Mouse (Mus musculus): ENCODE data around the gene Trarg1. TPM values are rescaled to one million over a fixed set of nuclear protein-coding genes. Genes with fewer than 3 reads are reported as not detected.

Gene Trarg1
- total RNA-seq, 2 experiments from 2014 or later = 0.60 to 0.62 TPM

DNA sequence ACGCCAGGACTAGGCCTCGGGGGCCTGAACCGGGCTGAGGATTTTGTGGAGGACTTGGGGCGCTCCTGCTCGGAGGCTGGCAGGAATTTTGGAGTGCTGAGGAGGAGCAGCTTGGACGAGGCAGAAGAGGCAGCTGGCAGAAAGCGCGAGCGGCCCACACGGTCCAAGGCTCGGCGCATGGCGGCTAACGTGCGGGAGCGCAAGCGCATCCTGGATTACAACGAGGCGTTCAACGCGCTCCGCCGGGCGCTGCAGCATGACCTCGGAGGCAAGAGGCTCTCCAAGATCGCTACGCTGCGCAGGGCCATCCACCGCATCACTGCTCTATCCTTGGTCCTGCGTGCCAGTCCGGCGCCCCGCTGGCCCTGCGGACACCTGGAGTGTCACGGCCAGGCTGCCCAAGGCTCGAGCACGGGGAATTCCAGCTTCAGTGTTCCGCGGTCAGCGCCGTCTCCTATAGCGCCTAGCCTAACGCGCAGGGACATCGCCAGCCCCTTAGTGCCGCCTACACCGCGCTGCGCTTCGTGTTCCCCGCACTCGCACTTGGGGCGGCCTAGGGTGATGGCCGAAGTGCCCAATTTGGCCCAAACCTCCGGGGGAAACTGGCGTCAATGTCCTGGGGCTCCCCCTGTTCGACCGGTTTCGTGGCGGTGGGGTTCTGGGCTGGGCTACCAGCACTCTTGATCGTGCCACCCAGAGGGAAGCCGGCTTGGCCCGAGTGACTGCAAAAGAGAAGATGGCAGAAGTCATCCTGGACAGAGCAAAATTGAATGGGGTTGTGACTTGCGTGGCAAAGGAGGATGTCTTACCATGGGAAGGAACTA lies 6.8 kb upstream of the Trarg1 start:
- DNase-seq (ENCODE audit: low spot score in 2 of 2) = peak; percentile 56 to 64

DNA sequence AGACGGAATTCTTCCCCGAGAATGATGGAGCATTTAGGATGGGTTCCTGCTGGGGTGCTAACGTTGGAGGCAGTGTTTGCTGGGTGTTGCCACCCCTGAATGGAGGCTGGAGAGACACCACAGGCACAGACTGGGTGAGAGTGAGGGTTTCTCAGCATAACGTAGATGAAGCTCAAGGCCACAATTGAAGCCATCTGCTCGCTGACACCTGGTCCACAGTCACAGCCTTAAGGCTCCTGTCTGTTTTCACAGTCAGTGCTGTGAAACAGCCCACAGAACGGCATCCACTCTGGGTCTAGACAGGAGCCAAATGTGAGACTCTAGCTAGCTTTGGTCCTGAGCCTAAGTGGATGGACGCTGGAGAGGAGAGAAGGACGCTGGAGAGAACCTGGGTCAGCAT lies 5.4 kb upstream of the Trarg1 start:
- DNase-seq (ENCODE audit: low spot score in 2 of 2) = peak in 1 of 2 experiments; percentile 25

DNA sequence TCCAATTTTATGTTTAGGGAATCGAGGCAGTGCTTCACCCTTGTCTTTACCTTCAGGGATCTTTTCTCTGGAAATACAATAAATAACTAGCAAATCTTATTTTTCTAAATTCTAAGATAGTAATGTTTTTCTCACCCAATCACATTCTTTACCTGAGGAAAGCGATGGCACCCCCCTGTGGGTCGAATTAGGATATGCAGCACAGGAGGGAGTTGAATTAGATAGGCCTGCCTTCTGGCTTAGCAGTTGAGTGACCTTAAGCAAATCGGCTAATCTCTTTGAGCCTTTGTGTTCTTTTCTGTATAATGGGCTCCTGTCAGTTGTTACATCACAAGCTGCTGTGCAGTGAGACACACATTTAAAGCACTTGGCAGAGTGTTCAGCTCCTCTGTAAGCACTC lies 4.9 kb upstream of the Trarg1 start:
- no peak for DNase-seq (ENCODE audit: low spot score in 2 of 2)

DNA sequence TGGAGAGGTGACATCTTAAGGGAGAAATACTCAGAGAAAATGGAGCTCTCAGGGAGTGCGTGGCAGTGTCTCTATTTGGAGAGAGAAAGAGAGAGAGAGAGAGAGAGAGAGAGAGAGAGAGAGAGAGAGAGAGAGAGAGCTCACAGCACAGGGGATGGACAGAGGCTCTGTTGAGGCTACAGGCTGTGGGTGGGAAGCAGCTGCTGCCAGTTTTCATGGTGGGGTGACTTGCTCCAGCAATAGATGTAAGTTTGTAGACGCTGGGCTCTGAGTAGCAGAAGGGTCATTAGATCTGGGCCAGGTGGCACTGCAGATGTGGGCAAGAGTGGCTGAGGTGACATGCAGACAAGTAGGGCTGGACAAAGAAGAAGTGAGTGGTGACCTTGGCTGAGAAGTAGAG lies 6.0 kb downstream of the Trarg1 start:
- no peak for DNase-seq (ENCODE audit: low spot score in 2 of 2)

DNA sequence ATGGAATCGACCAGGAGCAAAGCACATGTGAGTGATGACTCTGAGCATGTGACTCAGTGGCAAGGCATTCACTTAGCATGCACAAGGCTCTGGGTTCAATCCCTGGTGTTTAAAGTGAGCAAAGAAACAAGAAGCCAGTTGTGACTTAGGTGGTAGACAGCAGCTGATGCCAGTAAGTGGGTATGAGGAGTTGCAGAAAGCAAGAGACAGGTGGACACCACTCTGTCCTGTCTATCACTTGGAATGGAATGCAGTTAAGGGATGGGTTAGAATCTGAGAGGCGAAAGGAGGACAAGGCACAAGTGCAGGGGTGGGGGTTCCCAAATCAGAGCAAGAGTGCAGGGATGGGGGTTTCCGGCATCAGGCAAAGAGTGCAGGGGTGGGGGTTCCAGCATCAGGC lies 12.5 kb downstream of the Trarg1 start:
- DNase-seq (ENCODE audit: low spot score in 2 of 2) = no peak

DNA sequence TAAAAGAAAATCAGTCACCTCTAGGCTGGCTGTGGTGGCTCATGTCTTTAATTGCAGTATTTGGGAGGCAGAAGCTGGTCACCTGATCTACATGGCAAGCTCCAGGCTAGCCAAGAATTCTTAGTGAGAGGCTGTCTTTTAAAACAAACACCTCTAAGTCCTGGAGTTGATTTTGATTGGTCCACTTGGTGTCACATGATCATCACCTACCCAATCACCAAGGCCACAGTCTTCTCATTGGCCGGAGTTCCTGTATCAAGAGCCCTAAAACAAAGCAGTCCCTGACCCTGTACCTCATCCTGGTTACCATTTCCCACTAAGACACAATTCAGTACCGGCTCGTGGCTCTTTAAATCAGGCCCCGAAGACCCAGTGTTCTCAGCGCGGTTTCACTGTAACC lies 16.2 kb downstream of the Trarg1 start:
- DNase-seq (ENCODE audit: low spot score in 2 of 2) = no peak

DNA sequence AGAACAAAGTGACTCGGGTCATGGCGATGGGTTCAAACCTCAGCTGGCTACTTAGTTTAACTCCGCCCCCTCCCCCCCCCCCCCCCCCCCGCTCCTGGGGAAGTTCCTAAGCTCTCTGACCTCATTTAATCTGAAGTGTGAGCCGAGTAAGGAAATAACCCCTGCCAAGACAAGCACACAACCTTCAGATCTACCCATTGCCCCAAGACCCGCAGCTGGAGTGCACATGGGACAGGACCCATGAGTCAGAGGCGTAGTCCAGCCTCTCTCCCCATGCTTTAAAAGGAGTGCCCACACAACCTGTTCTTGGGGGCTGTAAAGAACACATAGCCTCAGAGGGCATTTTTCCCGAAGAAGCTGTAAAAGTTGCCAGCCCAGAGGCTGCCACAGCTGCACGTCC lies 20.0 kb downstream of the Trarg1 start:
- DNase-seq (ENCODE audit: low spot score in 2 of 2) = no peak

DNA sequence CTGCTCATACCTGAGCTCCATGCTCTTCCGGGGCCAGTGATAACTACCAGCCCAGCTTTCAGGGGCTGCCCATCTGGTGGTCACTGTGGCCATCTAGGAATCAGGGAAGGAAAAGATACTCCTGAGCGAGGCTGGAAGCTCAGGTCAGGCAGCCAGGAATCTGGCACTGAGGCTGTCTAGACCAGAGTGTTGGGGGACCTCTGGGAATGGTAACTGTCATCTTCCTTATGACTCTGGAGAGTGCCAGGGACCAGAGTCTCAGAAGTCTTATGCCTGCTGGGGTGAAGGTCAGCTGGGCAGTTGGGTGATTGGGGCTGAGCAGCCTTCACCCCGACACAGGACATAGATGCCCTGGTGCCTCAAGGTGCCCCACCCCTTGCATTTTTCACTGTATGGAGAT lies 28.0 kb downstream of the Trarg1 start:
- no peak for DNase-seq (ENCODE audit: low spot score in 2 of 2)

DNA sequence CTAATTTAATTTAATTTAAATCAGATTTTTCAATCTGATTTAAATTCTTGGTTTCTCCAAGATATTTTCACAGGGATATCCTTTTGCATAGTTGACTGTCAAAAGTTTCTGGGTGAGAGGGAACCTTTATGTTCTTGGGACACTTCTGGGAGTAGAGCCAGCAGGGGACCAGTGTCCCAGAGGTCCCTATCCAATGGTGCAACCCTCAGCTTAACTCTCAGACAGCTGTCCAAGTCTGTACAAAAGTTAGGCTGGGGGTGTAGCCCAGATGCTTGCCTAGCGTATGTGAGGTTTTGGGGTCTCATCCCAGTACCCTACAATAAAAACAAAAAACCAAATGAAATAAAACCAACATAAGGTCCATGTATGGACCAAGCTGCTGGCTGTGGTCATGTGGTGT lies 28.5 kb downstream of the Trarg1 start:
- no peak for DNase-seq (ENCODE audit: low spot score in 2 of 2)

DNA sequence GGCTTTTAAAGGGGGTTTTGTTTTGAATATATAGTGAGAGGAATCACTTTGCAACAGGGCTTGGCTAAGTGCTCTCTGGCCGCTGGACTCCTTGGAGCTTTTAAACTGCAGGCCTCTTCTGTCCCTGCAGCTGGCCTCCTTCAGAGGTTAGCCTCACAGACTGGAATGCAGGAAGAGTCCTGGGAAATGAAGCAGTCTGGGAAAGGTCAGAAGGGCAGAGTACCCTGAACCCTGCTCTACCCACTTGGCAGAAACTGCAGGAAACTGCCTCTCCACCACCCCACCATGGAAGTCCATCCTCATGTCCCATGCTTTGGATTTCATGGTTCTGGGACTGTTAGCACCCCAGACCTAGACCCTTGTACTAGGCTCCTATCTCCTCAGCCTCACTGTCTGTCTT lies 29.3 kb downstream of the Trarg1 start:
- no peak for DNase-seq (ENCODE audit: low spot score in 2 of 2)

DNA sequence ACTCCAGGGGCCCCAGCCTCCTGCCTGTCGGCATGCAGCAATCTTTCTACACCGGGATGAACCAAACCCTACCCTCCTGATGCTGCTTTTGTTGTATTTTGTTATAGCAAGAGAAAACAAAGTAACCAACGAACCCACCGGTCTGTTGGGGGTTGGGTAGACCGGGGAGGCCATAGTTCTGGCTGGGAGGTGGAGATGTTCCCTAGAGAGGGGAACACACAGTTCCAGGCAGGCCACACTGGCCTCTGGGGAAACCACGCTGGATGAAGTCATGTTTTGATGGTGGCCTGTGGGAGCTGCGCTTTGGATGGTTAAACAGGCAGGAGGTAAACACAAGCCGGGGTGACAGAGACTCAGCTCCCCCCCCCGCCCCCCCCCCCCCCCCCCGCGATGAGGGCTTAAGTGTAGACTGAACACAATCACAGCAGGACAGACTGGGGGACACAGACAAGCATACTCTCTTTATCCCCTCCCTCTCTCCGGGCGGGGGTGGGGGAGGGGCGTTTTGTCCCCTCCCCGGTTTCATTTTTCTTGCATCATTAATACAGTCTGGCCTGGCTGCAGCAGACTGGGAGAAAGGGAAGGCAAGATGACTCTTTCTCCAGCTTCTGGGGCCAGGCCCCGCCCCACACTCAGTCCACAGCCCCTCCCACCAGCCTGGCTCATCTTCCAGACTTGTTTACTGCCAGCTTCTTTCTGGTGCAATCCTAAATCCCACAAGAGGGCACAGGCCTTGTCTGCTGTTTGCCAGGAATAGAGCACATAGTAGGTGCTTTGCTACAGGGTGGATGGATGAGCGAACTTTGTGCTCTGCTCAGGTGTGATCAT lies 30.2 kb downstream of the Trarg1 start:
- no peak for DNase-seq (ENCODE audit: low spot score in 2 of 2)

DNA sequence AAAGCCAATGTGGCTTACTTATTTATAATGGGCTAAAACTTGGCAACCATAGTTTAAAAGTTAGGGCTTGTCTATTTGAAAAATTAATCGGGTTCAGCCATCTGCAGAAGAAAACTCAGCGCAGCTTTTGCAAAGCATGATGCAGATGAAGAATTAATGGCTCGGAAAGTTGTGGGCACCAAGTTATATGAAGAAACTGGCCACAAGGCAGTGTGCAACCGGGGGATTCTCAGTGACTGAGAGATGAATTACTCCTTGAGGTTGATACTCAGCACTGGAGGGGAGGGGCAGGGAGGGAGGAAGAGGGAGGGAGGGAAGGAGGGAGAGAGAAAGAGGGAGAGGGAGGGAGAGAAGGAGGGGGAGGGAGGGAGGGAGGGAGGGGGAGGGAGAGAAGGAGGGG lies 37.4 kb downstream of the Trarg1 start:
- DNase-seq (ENCODE audit: low spot score in 2 of 2) = no peak

DNA sequence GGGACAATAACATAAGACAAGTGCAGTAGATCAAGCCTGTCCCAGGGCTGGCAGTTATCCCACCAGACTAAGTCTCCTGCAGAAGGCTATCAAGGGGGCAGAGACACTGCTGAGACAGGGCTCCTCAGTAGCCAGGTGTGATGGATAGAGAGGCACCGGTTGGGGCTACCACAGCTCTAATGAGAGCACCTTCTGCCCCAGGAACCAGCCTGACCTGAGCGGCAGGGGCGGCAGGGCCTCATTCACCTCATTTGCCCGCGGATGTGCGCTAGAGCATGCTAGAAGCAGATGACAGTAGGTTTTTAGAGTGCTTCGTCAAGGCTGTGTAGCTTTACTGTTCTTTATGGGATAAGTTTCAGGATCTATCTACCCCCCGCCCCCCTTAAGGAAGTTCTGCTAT lies 44.3 kb downstream of the Trarg1 start:
- DNase-seq (ENCODE audit: low spot score in 2 of 2) = no peak

DNA sequence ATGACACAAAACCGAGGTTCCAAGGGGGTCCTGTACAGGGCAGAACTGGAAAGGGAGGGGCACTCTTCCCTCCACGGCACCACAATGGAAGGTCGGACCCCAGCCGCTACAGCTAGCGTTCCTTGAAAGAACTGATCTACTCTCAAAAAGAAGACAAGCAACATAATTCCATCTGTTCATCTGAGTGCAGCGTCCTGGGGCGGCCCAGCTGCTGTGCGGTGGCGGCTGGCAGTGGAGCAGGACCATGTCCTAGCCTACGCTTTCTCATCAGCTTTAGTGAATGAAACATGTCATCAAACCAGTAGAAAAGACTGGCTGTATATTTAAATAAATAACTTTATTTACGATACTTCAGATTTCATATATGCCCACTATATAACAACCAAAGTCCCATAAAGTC lies 48.5 kb downstream of the Trarg1 start:
- DNase-seq (ENCODE audit: low spot score in 2 of 2) = no peak

DNA sequence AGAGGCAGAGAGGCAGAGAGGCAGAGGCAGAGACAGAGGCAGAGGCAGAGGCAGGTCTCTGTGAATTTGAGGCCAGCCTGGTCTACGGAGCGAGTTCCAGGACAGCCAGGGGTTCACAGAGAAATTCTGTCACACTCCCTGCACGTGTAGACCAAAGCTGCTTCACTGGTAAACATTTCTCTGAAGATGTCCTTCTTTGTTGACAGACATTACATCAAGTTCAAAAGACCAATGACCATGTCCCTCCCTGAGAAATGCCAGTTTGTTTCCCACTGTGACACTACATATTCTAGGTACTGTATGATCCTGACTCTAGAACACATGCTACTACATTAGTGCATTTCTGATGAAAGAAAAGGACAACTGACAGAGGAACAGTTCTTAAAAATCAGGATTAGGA lies 51.0 kb downstream of the Trarg1 start:
- no peak for DNase-seq (ENCODE audit: low spot score in 2 of 2)

DNA sequence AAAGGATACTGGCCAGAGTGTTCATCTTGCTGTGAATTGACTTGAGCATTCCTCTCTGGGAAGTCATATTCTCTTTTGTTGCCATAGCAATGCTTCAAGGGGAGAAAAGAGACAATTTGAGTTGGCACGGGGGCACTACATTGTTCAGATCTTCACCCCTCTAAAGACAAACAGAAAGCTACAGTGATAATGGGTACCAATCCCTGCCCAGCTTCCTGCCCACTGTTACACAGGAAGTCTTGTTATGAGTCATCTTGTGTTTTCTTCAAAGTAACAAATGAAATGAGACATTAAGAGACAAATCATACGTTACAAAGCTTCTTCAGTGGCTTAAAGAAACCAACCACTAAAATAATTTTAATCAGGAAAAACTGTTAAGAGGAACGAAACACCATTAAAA lies 55.0 kb downstream of the Trarg1 start:
- DNase-seq (ENCODE audit: low spot score in 2 of 2) = no peak

DNA sequence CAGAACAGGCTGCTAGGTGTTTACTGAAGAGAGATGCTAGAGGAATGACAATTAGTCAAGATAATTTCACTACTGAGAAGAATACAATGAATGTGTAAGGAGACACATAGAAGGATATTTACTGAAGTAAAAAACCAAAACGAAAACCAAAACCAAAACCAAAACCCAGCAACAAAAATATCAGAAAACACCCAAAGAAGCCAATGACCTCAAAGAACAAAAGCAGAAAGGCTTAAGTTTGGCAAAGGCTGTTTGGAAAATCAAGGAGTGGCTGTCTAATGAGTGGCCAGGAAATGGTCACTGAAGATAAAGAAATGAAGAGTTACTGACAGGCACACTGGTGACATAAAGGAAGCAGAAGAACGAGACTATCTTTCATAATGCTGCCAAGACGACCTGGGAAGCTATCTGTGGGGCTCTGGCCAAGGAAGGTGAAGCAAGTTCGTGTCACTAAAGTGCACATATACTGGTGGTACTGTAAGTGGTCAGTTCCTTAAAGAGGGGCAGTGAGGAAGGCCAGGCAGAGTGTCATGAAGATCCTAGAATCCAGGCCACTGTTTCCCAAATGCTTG lies 56.2 kb downstream of the Trarg1 start:
- DNase-seq (ENCODE audit: low spot score in 2 of 2) = no peak

DNA sequence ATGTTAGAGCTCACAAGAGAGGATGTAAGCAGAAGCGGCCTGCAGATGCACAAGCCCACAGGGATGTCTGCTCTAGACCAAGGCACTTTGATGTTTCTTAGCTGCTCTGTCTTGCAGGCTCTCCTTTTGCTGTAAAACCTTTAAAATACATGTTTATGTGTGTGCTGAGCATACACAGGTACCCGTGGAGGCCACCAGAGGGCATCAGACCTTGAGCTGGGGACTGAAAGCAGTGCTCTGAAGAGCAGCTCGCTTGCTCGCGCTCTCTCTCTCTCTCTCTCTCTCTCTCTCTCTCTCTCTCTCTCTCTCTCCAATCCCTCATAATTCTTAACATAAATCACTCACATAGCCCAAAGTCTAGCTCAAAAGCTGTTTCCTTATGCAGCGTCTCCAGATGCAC lies 59.5 kb downstream of the Trarg1 start:
- peak; percentile 30 to 34 for DNase-seq (ENCODE audit: low spot score in 2 of 2)

DNA sequence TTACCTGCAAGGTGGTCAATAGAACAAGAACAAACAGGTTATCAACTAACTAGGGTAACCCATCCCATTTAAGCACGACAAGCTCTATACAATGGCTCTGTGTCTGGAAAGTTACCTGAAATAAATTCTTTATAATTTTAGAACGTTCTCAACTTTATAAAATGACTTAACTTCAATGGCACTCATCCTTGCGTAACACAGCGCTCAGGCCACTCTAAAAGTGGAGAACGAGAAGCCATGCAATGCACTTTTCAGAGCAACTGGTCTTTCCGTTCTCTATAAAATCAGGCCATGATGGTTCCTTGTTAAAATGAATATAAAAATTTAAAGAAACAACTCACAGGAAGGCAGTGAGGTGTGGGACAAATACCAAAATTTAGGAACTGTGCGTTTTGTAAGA lies 62.9 kb downstream of the Trarg1 start:
- no peak for DNase-seq (ENCODE audit: low spot score in 2 of 2)

DNA sequence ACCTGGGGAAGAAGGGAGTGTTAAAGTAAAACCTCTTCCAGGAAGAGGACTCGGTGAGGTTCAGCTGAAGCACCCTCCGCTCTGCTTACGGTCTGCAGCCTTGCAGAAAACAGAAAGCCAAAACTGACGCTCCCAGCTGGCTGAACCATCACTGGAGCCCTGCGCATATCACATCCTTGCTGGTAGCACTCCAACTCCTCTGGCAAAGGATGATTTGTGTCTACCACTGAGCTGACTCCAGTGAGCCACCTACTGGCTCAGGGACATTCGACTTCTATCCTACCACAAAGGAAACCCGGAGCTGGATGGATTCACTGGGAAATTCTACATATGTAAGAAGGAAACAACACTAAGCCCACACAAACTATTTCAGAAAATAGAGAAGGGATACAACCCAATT lies 64.9 kb downstream of the Trarg1 start:
- peak in 1 of 2 experiments; percentile 31 for DNase-seq (ENCODE audit: low spot score in 2 of 2)

DNA sequence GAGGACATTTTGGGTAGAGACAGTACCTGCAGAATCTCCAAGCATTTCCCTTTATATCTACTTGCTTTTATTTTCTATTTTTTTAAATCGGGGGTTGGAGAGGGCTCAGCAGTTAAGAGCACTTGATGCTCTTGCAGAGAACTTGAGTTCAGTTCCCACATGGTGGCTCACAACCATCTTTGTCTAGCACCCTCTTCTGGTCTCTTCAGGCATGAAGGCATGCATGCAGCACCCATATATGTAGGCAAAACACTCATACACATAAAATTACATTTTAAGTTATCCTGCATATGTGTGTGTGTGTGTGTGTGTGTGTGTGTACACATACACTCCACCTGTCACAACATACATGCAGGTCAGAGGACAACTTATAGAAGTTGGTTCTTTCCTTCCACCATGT lies 66.3 kb downstream of the Trarg1 start:
- DNase-seq (ENCODE audit: low spot score in 2 of 2) = no peak
